Comparison of ENCODE assay signal across 24 mouse cellular contexts in genomic region chr10:94501796-94502195, GRCm38 (mm10).
A peak's percentile ranks its signal among the peaks of the same experiment; 100 is the strongest.
DNase-seq lines count a peak whose midpoint lies in the region; ATAC-seq and TF ChIP-seq lines count a peak whose summit lies in the region.
"Had no signal": no experiment of that assay in that cellular context is flagged by ENCODE, and none has a peak within 500 bp of the region (broad histone marks: within the 10 kb centered on the region; RNA-seq: fewer than 3 reads in every experiment).

No protein-coding gene starts in this region.

- no peak for TF ChIP-seq EP300 in lung, postnatal 0 days (IDR thresholded peaks at IDR 0.05)
- TF ChIP-seq EP300 in MEL (IDR thresholded peaks at IDR 0.05; ENCODE audit: low read depth in 1 of 2, low read length in 2 of 2), result peak; percentile 32 to 34; a peak in 2 of 4 replicates

- 62% methylated on average over 10 of the region's 10 CpGs for WGBS in lung, embryonic 14.5 days
- 55% methylated on average over 10 of the region's 10 CpGs for WGBS in lung, postnatal 0 days

- peak; percentile 42 for DNase-seq in lung, embryonic 14.5 days
- DNase-seq in lung, postnatal 4 days, result no peak
- peak; percentile 47 for DNase-seq in lung, postnatal 10 days
- no peak for DNase-seq in lung, postnatal 0 days (ENCODE audit: low spot score)
- DNase-seq in G1E (ENCODE audit: low spot score), result no peak
- peak; percentile 38 for DNase-seq in MEL (ENCODE audit: low read depth, low spot score)
- DNase-seq in retina, embryonic 14.5 days (ENCODE audit: low spot score), result no peak
- DNase-seq in right cerebral cortex, adult 18-20 months, result no peak
- DNase-seq: adrenal gland, adult 2 months; adrenal gland, postnatal 10 days; adrenal gland, postnatal 25 days; cerebellum, adult 11 months; cerebellum, adult 18-20 months; cerebellum, adult 8-10 months; cerebellum, adult 9-11 months; cerebellum, postnatal 14 days; cerebellum, postnatal 36 days; embryo, embryonic 11 days had no signal

- H3K36me3 ChIP-seq in lung, embryonic 14.5 days (ENCODE audit: insufficient read depth), result no peaks in the 10 kb centered on the region
- no peaks in the 10 kb centered on the region for H3K36me3 ChIP-seq in lung, postnatal 0 days (ENCODE audit: insufficient read depth, low read length)
- no peaks in the 10 kb centered on the region for H3K36me3 ChIP-seq in G1E (replicated peaks)
- peaks cover 0 to 11% of the 10 kb centered on the region in 2 experiments; a peak in 2 of 4 replicates for H3K36me3 ChIP-seq in MEL (ENCODE audit: control insufficient read depth in 1 of 2, insufficient read depth in 2 of 2, low read length in 2 of 2)
- H3K36me3 ChIP-seq: embryonic facial prominence, embryonic 13.5 days; embryonic facial prominence, embryonic 15.5 days; forebrain, embryonic 10.5 days; forebrain, embryonic 12.5 days had no signal

- H3K9ac ChIP-seq in lung, embryonic 14.5 days, result no peak overlapping the region
- no peak overlapping the region for H3K9ac ChIP-seq in lung, postnatal 0 days (replicated peaks; ENCODE audit: low read depth)
- no peak overlapping the region for H3K9ac ChIP-seq in MEL (ENCODE audit: control insufficient read depth, low read depth, low read length, poor library complexity, severe bottlenecking)
- H3K9ac ChIP-seq: embryonic facial prominence, embryonic 13.5 days; embryonic facial prominence, embryonic 15.5 days; forebrain, embryonic 12.5 days had no signal

- no peak overlapping the region for H3K4me3 ChIP-seq in lung, embryonic 14.5 days (ENCODE audit: low read depth, low read length)
- H3K4me3 ChIP-seq in lung, postnatal 0 days (ENCODE audit: low read depth, low read length), result no peak overlapping the region
- H3K4me3 ChIP-seq in G1E (ENCODE audit: low read depth, low read length) (no peak overlapping the region), MEL (ENCODE audit: control insufficient read depth in 1 of 2, insufficient read depth in 1 of 2, low read depth in 2 of 2, low read length in 2 of 2) (no peak overlapping the region)
- H3K4me3 ChIP-seq: embryonic facial prominence, embryonic 13.5 days; embryonic facial prominence, embryonic 15.5 days; erythroblast, embryonic 14.5 days; forebrain, embryonic 10.5 days; forebrain, embryonic 12.5 days had no signal

- H3K79me2 ChIP-seq in MEL (ENCODE audit: control insufficient read depth, insufficient read depth, low read length, poor library complexity), result no peaks in the 10 kb centered on the region

- no peak for ATAC-seq in lung, embryonic 14.5 days (ENCODE audit: insufficient read depth)
- no peak for ATAC-seq in lung, postnatal 0 days
- ATAC-seq in G1E (ENCODE audit: extremely low read depth, insufficient number of reproducible peaks, low FRiP score, poor library complexity, severe bottlenecking), result peak; percentile 45
- ATAC-seq: forebrain, embryonic 16.5 days had no signal

- TF ChIP-seq CTCF in lung, embryonic 14.5 days (IDR thresholded peaks at IDR 0.05; ENCODE audit: low read depth), result no peak
- TF ChIP-seq CTCF in lung, postnatal 0 days (IDR thresholded peaks at IDR 0.05), result no peak
- no peak for TF ChIP-seq CTCF in G1E (IDR thresholded peaks at IDR 0.05; ENCODE audit: low read depth, low read length)
- TF ChIP-seq CTCF in MEL (IDR thresholded peaks at IDR 0.05 in 2 of 3, conservative IDR thresholded peaks at IDR 0.05 in 1 of 3; ENCODE audit: control insufficient read depth in 1 of 3, insufficient read depth in 1 of 3, low read depth in 2 of 3, low read length in 3 of 3, poor library complexity in 1 of 3, severe bottlenecking in 1 of 3), result no peak

- no peaks in the 10 kb centered on the region for H3K9me3 ChIP-seq in lung, embryonic 14.5 days (ENCODE audit: low read depth, low read length)
- no peaks in the 10 kb centered on the region for H3K9me3 ChIP-seq in lung, postnatal 0 days (ENCODE audit: low read length)
- H3K9me3 ChIP-seq in G1E (replicated peaks) (no peaks in the 10 kb centered on the region), MEL (replicated peaks; ENCODE audit: insufficient read depth, low read length) (no peaks in the 10 kb centered on the region)
- H3K9me3 ChIP-seq: embryonic facial prominence, embryonic 13.5 days; embryonic facial prominence, embryonic 15.5 days; forebrain, embryonic 10.5 days; forebrain, embryonic 12.5 days had no signal

- no peak for TF ChIP-seq POLR2A in MEL (IDR thresholded peaks at IDR 0.05; ENCODE audit: control insufficient read depth in 1 of 2, insufficient read depth in 1 of 2, low read depth in 1 of 2, low read length in 2 of 2, poor library complexity in 1 of 2)

- H3K27ac ChIP-seq in lung, embryonic 14.5 days (ENCODE audit: low read depth), result no peak overlapping the region
- H3K27ac ChIP-seq in lung, postnatal 0 days (ENCODE audit: low read length), result no peak overlapping the region
- no peak overlapping the region for H3K27ac ChIP-seq in MEL (ENCODE audit: control insufficient read depth, low read depth, low read length)
- H3K27ac ChIP-seq: embryonic facial prominence, embryonic 13.5 days; embryonic facial prominence, embryonic 15.5 days; forebrain, embryonic 10.5 days; forebrain, embryonic 12.5 days had no signal

- H3K4me1 ChIP-seq in lung, embryonic 14.5 days (ENCODE audit: insufficient read depth), result peaks cover 8% of the 10 kb centered on the region; the same call in 1 of the 2 replicates
- no peaks in the 10 kb centered on the region; the same call in 1 of the 2 replicates for H3K4me1 ChIP-seq in lung, postnatal 0 days (ENCODE audit: insufficient read depth, low read depth, low read length)
- H3K4me1 ChIP-seq in G1E (ENCODE audit: insufficient read depth, low read depth, low read length), result peaks cover 11% of the 10 kb centered on the region
- H3K4me1 ChIP-seq in MEL (ENCODE audit: control insufficient read depth in 1 of 2, insufficient read depth in 2 of 2, low read length in 2 of 2), result peaks cover 4 to 11% of the 10 kb centered on the region in 2 experiments; a peak in 2 of 4 replicates

- H3K27me3 ChIP-seq in lung, embryonic 14.5 days (ENCODE audit: insufficient read depth, low read length), result no peaks in the 10 kb centered on the region
- no peaks in the 10 kb centered on the region for H3K27me3 ChIP-seq in lung, postnatal 0 days (replicated peaks; ENCODE audit: insufficient read depth, low read length)
- H3K27me3 ChIP-seq in G1E (ENCODE audit: insufficient read depth, low read length), result peaks cover 16% of the 10 kb centered on the region; the same call in 1 of the 2 replicates
- H3K27me3 ChIP-seq in MEL (ENCODE audit: control insufficient read depth in 1 of 2, insufficient read depth in 2 of 2, low read length in 2 of 2), result peaks cover 0 to 3% of the 10 kb centered on the region in 2 experiments; a peak in 1 of 4 replicates
- H3K27me3 ChIP-seq: embryonic facial prominence, embryonic 15.5 days had no signal

- no peak overlapping the region for H3K4me2 ChIP-seq in lung, embryonic 14.5 days
- no peak overlapping the region for H3K4me2 ChIP-seq in lung, postnatal 0 days (replicated peaks; ENCODE audit: low read depth, low read length)
- H3K4me2 ChIP-seq: embryonic facial prominence, embryonic 13.5 days; embryonic facial prominence, embryonic 15.5 days; forebrain, embryonic 12.5 days had no signal

- TF ChIP-seq RAD21 in MEL (IDR thresholded peaks at IDR 0.05; ENCODE audit: low read depth, low read length), result no peak

TF ChIP-seq in MEL, 35 proteins besides CTCF, POLR2A, EP300 and RAD21:
- peak; percentile 87 for TF ChIP-seq BHLHE40 (IDR thresholded peaks at IDR 0.05; ENCODE audit: borderline replicate concordance, low read depth, low read length)
- TF ChIP-seq MAX (IDR thresholded peaks at IDR 0.05; ENCODE audit: low read length), result peak; percentile 87
- no peak for TF ChIP-seq ZC3H11A (IDR thresholded peaks at IDR 0.05; ENCODE audit: low read depth, low read length)
- peak; percentile 24; the same call in 1 of the 2 replicates for TF ChIP-seq RCOR1 (IDR thresholded peaks at IDR 0.05; ENCODE audit: low read depth, low read length)
- peak; percentile 70; the same call in 1 of the 2 replicates for TF ChIP-seq GATA1 (IDR thresholded peaks at IDR 0.05; ENCODE audit: low read depth, low read length)
- TF ChIP-seq USF2 (IDR thresholded peaks at IDR 0.05; ENCODE audit: borderline replicate concordance in 1 of 2, insufficient read depth in 1 of 2, low read depth in 1 of 2, low read length in 2 of 2), result peak in 1 of 2 experiments; percentile 79; a peak in 2 of 4 replicates
- TF ChIP-seq ETS1 (IDR thresholded peaks at IDR 0.05; ENCODE audit: low read depth, low read length), result peak; percentile 38
- TF ChIP-seq USF1 (IDR thresholded peaks at IDR 0.05; ENCODE audit: low read depth, low read length), result peak; percentile 94
- peak; percentile 28; the same call in 1 of the 2 replicates for TF ChIP-seq SIN3A (IDR thresholded peaks at IDR 0.05; ENCODE audit: low read length)
- no peak for TF ChIP-seq NRF1 (IDR thresholded peaks at IDR 0.05; ENCODE audit: insufficient read depth, low read depth, low read length, poor library complexity, severe bottlenecking)

Comparison
In these comparisons a context has a peak if more than half of its experiments do, and no peak if none do; other contexts are left out.
1. DNase-seq: peak in lung, embryonic 14.5 days (single experiment), lung, postnatal 10 days (single experiment) and MEL (single experiment); none in lung, postnatal 4 days (0 of 2), lung, postnatal 0 days (single experiment), G1E (single experiment), retina, embryonic 14.5 days (single experiment) and right cerebral cortex, adult 18-20 months (single experiment).